Mouse (Mus musculus) cortical plate, adult 2 months (tissue): ENCODE results near the gene Etnk2.

Source experiments
- CTCF ChIP-seq: fragments of 200-500 bp; IDR thresholded peaks from 2 replicates; pipeline ENCODE4 v1.5.1; 2011; ENCODE audit warnings: mild to moderate bottlenecking, control low read depth, low read length; ENCODE audit not compliant: insufficient read depth; ENCODE audit errors: extremely low read depth
- POLR2A ChIP-seq: fragments of 200-500 bp; IDR thresholded peaks from 2 replicates; pipeline ENCODE4 v1.6.1; 2011; ENCODE audit warnings: mild to moderate bottlenecking, low read length, control low read depth; ENCODE audit not compliant: insufficient read depth; ENCODE audit errors: extremely low read depth

DNA sequence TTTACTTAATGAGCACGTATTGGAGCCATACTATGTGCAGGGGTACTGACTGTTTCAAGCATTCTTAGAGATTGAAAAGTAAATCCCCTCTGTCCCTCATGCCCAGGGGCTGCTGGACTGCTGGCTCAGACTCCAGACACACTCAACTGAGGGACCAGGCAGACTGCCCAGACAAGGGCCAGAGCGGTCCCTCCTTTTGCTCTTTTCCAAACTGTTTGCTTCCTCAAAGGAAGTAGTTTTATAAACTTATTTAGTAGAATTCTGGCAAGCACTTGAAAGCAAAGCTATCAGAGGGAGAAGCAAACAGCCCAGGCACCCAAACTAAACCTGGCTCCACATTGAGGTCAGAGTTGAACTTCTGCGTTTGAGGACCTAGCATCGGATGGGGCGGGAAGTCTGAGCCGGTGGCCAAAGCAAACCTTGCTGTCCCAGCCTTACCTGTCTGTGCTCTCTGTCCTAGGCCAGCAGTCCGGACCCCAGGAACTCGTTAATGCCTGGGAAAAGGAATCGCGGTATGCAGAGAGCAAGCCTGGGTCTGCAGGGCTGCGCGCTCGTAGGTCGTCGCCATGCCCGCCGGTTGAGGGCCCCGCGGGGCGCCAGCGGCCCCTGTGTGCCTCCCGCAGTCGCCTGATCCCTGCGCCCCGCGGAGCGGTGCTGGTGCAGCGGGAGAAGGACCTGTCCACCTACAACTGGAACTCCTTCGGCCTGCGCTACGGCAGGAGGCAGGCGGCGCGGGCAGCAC, 34.3 kb upstream of the Etnk2 start:
- no peak for TF ChIP-seq CTCF
- TF ChIP-seq POLR2A = no peak
